Mouse (Mus musculus): ENCODE measurements around the gene Hrc.
A peak's percentile ranks its signal among the peaks of the same experiment; 100 is the strongest.

Hrc gene

DNA sequence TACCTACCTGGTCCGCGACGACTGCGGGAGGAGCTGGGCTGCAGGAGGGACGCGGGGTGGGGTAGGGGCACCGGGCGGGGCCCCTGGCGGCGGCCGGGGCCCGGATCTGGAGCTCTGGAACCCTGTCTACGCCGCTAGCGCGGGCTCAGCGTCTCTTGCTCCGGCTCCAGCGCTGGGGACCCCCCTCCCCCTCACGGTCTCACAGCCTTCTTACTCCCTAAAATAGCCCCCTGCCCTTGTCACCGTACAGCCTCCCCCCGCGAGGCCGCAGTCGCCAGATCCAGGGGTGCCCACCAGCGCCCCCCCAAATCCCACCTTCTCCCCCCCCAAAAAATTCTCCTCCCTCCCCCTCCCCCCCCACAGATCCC lies 31.5 kb downstream of the Hrc start, which contains the start of gene Ppfia3:
Gene Ppfia3, minus strand, starts transcription at position 368 of the 368 bp plus-strand sequence.
- no peak for DNase-seq

DNA sequence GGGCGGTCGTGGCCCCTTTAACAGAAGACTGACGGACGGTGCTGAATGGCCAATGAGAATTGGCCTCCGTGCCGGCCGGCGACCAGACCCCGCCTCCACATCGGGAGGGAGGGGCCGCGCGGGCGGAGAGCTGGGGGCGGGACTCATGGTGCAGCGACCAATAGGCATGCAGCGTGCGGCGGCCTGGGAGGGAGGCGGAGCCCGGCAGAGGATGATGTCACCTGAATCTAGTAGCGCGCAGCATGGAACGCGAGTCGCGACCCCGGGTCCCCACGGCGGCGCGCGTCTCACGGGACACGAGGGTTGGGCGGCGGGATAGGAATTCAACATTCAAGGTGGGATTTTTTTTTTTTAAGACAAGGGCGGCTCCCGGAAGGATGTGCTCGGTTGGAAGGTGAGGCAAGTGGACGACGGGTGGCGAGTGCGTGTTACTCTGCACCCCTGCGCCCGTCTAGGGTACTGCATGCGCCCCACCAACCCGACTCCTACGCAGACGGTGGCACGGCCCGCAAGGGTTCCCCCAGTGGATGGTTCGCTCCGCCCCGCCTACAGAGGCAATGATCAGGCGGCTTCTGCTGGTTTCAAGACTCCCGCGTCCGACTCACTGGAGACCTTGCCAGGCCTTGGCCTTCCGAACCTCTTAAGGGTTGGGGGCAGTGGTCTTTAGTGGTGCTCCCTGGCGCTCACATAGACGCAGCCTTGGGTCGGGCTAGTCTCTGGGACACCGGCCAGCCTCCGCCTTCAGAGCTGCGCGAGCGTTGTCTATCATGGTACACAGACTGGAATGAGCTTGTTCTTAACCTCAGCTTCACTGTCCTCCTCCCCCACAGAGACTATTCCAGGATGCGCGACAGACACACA lies 32.2 kb downstream of the Hrc start:
- peak; percentile 97 to 98 for DNase-seq

DNA sequence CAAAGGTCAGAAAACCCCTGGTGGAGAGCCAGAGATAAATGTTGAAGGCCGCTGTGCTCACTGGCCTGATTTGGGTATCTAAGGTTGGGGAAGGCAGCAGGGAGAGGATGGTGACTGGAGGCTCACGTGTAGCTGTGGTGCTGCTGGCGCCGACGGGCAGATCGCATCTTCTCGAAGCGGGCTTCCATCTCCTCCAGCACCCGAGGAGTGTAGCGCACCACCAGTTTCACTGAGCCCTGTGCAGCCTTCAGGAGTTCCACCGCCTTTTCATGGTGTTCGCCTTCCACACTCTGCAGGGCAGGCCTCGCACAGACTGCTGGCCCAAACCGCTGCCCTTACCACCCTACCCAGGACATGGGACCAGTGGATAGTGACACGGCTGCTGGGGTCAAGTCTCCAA lies 33.1 kb downstream of the Hrc start:
- DNase-seq = no peak

DNA sequence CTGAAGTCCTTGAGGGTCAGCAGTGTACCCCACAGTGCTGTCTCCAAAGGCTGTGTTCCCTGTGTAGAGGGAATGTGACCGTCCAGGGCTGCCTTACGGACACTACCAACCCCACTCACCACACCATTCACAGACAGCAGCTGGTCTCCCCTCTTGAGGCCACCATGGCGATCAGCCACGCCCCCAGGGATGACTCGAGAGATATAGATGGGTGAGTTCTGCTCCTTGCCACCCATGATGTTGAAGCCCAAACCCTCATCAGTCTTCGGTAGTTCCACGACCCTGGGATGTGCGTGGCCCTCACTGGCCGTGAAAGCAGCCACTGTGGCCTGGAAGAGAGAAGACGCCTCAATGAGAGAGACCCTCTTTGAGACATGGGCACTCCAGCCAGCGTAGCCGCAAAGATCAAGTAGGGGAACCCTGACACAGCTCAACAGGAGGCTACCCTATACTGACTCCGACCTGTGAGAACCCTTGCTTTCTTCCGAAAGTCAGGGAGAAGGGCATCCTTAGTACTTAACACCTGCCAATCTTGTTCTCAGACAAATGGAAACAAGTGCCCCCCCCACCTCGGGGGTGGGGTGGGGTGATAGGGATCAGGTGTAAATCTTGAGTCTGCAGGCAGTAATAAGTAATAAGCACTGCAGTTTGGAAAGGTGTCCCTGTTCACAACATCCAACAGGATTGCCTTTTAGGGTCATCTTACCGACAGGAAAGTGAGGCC lies 34.1 kb downstream of the Hrc start:
- DNase-seq = no peak

DNA sequence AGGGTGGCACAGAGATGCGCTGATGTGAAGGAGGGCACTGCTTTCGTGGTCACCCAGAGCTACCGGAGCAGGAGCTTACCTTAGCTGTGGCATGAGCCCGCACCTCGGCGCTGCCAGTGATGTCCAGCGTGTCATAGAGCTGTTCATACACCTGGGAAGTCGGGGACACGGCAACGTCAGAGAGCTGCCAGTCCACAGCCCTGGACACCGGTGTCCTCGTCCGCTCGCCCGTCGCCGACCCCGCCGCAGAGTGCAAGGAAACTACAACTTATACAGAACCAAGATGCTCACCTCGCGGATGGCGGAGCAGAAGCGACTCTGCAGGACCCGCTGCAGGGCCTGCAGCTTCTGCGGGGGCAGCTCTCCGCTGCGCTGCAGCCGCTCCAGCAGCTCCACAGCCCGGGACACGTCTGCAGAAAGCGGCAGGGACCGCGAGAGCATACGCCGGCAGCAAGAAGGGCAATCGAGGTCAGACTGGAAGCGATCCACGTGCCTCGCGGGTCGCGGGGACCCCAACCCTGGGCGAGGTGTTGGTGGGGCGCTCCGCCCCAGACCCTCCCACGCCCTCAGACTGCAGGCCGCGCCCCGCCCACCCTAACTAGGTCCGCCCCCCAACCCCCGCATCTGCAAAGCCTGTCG lies 34.9 kb downstream of the Hrc start:
- no peak for DNase-seq

DNA sequence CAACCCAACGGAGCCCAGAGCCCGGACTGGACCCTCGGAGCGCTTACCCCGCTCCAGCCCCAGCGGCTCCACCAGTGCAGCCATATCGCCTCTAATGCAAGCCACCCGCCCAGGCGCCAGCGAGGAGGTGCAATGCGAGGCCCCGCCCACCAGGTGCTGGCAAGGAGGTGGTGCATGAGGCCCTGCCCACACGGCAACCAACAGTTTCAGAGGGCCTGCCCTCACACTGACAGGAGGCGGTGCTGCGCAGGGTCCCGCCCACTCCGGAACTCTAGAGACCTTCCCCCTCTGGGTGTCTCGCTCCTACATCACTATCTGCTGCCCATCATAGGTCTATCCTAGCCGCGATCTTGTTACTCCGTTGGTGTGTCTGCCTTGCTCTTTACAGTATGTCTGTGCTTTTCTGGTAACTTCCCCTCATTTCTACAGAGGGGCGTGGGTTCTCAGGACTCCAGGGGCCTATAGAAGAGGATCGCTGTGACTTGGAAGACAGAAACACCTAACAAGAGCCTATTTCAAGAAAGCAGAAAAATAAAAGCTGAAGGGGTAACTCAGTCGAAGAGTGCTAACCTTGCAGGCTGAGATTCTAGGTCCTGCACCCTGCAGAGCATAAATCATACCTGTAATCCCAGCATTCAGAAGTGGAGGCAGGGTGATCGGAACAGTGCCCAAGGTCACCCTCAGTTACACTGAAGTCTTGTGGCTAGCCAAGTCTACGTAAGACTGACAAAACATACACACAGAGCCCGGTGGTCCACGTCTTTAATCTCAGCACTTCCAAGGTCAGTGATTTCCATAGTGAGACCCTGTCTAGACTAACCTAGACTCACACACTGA lies 35.6 kb downstream of the Hrc start, which contains the start of gene Lin7b:
Gene Lin7b, minus strand, starts transcription at position 109 of the 837 bp plus-strand sequence.
- peak; percentile 94 to 95 for DNase-seq

DNA sequence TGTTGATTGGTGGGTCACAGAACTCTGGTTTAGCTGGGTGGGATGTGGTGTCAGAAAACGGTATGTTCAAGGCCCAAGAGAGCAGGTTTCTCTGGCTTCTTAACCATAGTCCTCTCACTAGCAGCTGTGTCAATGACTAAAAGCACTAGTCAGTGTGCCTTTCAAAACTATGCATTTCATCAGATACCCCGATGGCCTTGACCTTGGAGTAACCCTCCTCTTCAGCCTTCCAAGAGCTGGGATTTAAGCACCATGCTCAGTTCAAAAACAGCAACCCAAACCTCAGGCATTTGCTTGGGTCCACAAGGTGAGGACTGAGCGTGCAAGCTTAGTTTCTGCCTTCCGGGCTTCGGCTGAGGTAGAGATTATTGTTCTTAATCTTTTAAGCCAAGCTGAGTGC lies 37.3 kb downstream of the Hrc start:
- DNase-seq = no peak

DNA sequence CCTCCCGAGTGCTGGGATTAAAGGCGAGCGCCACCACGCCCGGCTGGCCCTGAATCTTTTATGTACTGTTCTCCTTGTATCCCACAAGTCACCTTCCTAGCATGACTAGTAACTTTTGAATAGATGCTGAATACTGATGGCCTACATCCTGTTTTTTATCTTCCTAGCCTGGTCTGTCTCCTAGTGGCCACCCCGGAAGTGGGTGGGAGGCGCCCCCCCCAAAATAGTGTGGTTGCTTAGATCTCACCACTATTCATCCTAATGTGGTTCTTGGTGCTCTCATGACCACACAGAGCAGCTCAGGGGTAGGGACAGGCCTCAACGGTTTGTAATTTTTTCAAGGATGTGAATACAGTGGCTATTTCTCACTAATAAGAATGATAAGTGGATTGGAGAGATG lies 39.5 kb downstream of the Hrc start:
- no peak for DNase-seq

DNA sequence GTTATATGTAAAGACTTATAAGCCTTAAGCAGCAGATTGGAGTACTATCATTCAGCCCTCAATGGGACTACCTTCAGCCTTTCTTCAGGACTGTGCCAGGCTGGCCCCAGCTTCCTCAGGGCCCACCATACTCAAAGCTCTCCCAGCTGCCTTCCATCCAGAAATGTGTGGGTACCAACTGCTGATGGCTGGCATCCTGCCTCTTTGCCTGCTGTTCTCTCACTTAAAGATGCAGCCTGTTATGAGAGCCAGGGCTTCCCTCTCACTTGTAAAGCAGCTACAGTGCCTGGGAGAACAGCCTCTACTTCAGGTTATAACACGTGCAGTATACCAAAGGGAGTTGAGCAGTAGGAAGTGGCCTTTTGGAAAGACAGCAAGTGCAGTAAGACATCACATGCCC lies 41.0 kb downstream of the Hrc start:
- DNase-seq = no peak

DNA sequence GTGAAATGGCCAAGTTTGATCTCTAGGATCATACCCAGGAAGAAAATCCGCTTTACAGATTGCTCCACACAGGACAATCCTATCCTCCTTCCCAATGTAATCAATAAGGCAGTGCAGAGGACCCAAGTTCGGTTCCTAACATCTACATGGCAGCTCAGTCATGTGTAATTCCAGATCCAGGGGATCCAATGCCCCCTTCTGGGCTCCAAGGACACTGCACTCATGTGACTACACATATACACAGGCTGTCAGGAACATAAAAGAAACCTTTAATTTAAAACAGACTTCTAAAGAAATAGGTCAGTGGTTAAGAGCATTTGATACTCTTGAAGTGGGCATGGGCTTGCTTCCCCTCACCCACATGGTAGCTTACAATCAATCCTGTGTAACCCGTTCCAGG lies 51.0 kb downstream of the Hrc start:
- DNase-seq = no peak
